Mouse (Mus musculus) cerebellum, adult 2 months (tissue): Measurements from ENCODE around the gene Mapk11.

ENCODE experiments used
- CTCF ChIP-seq: fragments of 200-500 bp; IDR thresholded peaks from 2 replicates; pipeline ENCODE4 v1.5.1; 2011; ENCODE audit warnings: low read depth, mild to moderate bottlenecking, control low read depth, low read length, moderate library complexity, borderline replicate concordance; ENCODE audit not compliant: insufficient read depth
- POLR2A ChIP-seq: fragments of 200-500 bp; IDR thresholded peaks from 2 replicates; pipeline ENCODE4 v1.6.1; 2011; ENCODE audit warnings: low read length, control low read depth, borderline replicate concordance; ENCODE audit not compliant: insufficient read depth

GRCm38 (mm10) chr15:89173024-89173905 is 23.8 kb upstream of the Mapk11 start:
- TF ChIP-seq POLR2A = no peak
- no peak for TF ChIP-seq CTCF
